Mouse (Mus musculus) ES-E14 (cell line): ENCODE measurements around the gene Kat6b. TPM values are rescaled to one million over a fixed set of nuclear protein-coding genes. Genes with fewer than 3 reads are reported as not detected.

Experiments used
- DNase-seq: peaks from one replicate; pipeline ENCODE4 v3.0.0-alpha.2; 2013; ENCODE audit warnings: low read depth, low spot score
- H3K27ac ChIP-seq: 2 replicates; pipeline ENCODE4 v1.5.1; 2012; ENCODE audit warnings: low read depth, mild to moderate bottlenecking, low read length, moderate library complexity, mixed read lengths; ENCODE audit not compliant: poor library complexity, insufficient read depth, severe bottlenecking
- H3K36me3 ChIP-seq: 2 replicates; pipeline ENCODE4 v1.6.1; 2012; ENCODE audit warnings: mild to moderate bottlenecking, low read length, moderate library complexity, mixed read lengths; ENCODE audit not compliant: control insufficient read depth, poor library complexity, insufficient read depth, severe bottlenecking
- H3K4me1 ChIP-seq, 2 experiments: fragments of 150-350 bp in 1 of 2; sonication (generic) in 1 of 2; 2 replicates each; pipeline ENCODE4 v1.6.1; 2012; ENCODE audit warnings: low read length in 2 of 2, mild to moderate bottlenecking in 1 of 2, mixed read lengths in 1 of 2; ENCODE audit not compliant: control insufficient read depth in 2 of 2, insufficient read depth in 2 of 2, poor library complexity in 1 of 2
- H3K4me3 ChIP-seq, 2 experiments: fragments of 150-350 bp in 1 of 2; sonication (generic) in 1 of 2; 2 replicates each; pipeline ENCODE4 v1.5.1; 2012; ENCODE audit warnings: low read length in 2 of 2, low read depth in 1 of 2, mild to moderate bottlenecking in 1 of 2, mixed read lengths in 1 of 2; ENCODE audit not compliant: insufficient read depth in 1 of 2, poor library complexity in 1 of 2, severe bottlenecking in 1 of 2
- H3K9ac ChIP-seq: 2 replicates; pipeline ENCODE4 v1.6.1; 2012; ENCODE audit warnings: low read depth, mild to moderate bottlenecking, low read length, mixed read lengths; ENCODE audit not compliant: poor library complexity, insufficient read depth, severe bottlenecking
- H3K9me3 ChIP-seq: fragments of 150-350 bp; sonication (generic); 2 replicates; pipeline ENCODE4 v1.6.1; 2012; ENCODE audit warnings: low read depth, mild to moderate bottlenecking, low read length; ENCODE audit not compliant: control insufficient read depth, insufficient read depth
- CHD2 ChIP-seq: IDR thresholded peaks from 2 replicates; pipeline ENCODE4 v1.6.1; 2014; ENCODE audit warnings: mild to moderate bottlenecking, low read depth, low read length, inconsistent platforms
- HCFC1 ChIP-seq: IDR thresholded peaks from 2 replicates; pipeline ENCODE4 v1.6.1; 2012; ENCODE audit warnings: low read length, inconsistent platforms, borderline replicate concordance; ENCODE audit not compliant: insufficient read depth
- MAFK ChIP-seq: IDR thresholded peaks from 2 replicates; pipeline ENCODE4 v1.6.1; 2014; ENCODE audit warnings: mild to moderate bottlenecking, low read depth, low read length, inconsistent platforms; ENCODE audit not compliant: insufficient read depth
- ZC3H11A ChIP-seq: IDR thresholded peaks from 2 replicates; pipeline ENCODE4 v1.6.1; 2012; ENCODE audit warnings: low read depth, mild to moderate bottlenecking, inconsistent platforms, low read length, borderline replicate concordance
- ZNF384 ChIP-seq: IDR thresholded peaks from 2 replicates; pipeline ENCODE4 v1.6.1; 2012; ENCODE audit warnings: low read depth, low read length, inconsistent platforms
- in situ Hi-C, 2 experiments: fragments of 600-800 bp; cut with MboI; formaldehyde crosslinking; loops; one replicate each; pipeline ENCODE4 v1.15.1; 2025; ENCODE audit warnings: low sequenced_read_pairs in 2 of 2, inconsistent platforms in 1 of 2; ENCODE audit not compliant: unreplicated experiment in 2 of 2
- total RNA-seq: library from RNA; depleted of rRNA; stranded (reverse); fragments of 300-350 nt; gene quantifications from 2 replicates; pipeline ENCODE4 v1.2.3, GENCODE M21; 2012

Kat6b gene
- total RNA-seq, 1 experiment: 172 TPM

DNA sequence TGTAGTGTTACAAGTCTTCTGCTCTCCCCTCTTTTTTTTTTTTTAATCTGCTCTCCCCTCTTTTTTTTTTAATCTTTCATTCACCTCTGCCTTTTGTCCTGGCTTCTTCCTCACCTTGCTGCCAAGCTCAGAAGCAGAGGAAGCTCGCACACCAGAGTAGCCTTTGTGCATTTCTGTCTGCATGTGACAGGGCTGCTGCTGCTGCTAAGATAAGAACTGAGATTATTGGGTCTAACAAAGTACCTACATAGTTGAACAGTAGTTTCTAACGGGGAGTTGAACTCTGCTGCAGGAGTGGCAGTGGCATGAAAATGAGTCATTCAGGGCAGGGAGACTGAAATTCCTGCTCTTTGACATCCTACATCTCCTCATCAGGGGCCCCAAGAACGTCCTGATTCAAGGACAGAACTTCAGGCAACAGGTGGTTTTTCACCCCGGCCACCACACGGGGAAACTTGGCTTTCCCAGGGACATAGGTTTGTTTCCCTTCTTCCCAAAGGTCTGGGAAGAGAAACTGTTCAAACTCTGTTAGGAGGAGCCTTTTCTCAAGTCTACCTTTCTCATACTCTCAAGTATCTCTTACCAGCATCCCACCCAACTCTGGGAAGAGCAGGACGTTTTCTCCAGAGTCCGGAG is 17.2 kb downstream of the Kat6b start:
- TF ChIP-seq ZNF384 (peak; percentile 11; the same call in 1 of the 2 replicates), CHD2 (no peak), ZC3H11A (no peak), HCFC1 (no peak), MAFK (no peak)
- Histone ChIP-seq H3K36me3 (peaks cover 12% of the 10 kb centered on the region), H3K9me3 (no peaks in the 10 kb centered on the region), H3K4me1 (peaks cover 10 to 13% of the 10 kb centered on the region in 2 experiments), H3K9ac (peak overlapping the region; percentile 84; the same call in 1 of the 2 replicates), H3K4me3 (peak overlapping the region; percentile 75 to 90), H3K27ac (peak overlapping the region; percentile 94)
- no peak for DNase-seq
- in situ Hi-C loops: no loop called here

DNA sequence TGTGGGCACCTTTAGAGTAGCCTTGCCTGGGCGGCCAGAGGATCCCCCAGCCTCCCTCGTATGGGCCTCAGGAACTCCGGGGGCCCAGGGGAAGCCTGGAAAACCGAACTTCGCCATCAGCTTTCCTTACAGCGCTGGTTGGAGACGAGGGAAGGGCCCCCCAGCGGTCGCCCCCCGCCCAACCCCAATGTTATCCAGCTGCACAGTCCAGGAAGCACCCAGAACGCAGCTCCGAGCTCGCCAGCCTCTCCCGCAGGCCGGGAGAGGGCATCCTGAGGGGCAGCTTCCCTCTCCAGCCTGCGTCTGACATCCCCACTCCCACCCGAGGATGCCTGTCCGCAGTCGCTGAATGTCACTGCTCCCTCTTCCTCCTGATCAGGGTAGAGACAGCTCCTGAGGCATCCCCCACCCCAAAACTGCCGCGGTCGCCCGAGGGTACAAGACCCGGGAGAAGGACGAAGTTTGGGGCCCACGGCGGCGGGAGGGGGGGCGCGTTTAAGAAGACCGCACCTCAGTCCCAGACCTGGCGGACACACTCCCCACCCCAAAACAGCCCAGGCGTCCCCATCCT is 17.9 kb downstream of the Kat6b start:
- DNase-seq: no peak
- peaks cover 12% of the 10 kb centered on the region for H3K36me3 ChIP-seq
- peak overlapping the region; percentile 94 for H3K27ac ChIP-seq
- peaks cover 10 to 13% of the 10 kb centered on the region in 2 experiments for H3K4me1 ChIP-seq
- TF ChIP-seq MAFK (no peak), CHD2 (no peak), ZC3H11A (no peak), ZNF384 (no peak), HCFC1 (no peak)
- H3K9ac ChIP-seq: peak overlapping the region; percentile 84
- H3K9me3 ChIP-seq: no peaks in the 10 kb centered on the region
- peak overlapping the region; percentile 75 to 90 for H3K4me3 ChIP-seq
- in situ Hi-C loops: no loop called here

DNA sequence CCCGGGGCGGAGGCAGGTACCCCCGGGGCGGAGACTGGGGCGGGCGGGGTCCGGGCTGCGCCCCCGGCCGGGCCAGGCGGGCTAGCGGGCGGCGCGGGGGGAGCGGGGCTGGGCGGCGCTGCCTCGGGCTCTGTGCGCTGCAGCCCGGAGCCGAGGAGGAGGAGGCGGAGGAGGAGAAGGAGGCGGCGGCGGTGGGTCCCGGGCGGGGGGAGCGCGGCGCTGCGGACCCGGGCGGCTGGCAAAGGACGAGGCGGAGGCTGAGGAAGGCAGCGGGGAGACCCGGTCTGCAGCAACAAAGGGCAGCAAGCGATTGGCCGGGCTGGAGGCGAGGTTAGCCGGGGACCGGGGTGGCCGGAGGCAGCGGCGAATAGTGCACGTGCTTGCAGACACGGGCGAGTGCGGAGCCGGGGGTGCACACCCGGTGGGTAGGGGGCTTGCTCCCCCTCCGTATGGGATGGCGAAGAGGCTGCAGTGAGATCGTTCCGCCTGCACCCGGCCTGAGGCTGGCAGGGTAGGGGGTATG is 18.5 kb downstream of the Kat6b start:
- peaks cover 14% of the 10 kb centered on the region for H3K36me3 ChIP-seq
- H3K4me3 ChIP-seq: peak overlapping the region; percentile 75 to 90
- H3K9me3 ChIP-seq: no peaks in the 10 kb centered on the region
- peaks cover 10 to 13% of the 10 kb centered on the region in 2 experiments for H3K4me1 ChIP-seq
- H3K9ac ChIP-seq: peak overlapping the region; percentile 84
- H3K27ac ChIP-seq: peak overlapping the region; percentile 94
- no peak for DNase-seq
- no peak for TF ChIP-seq ZC3H11A
- TF ChIP-seq MAFK: no peak
- TF ChIP-seq HCFC1: no peak
- in situ Hi-C loops: no loop called here

- in situ Hi-C loops: no loop called here
- Histone ChIP-seq H3K4me1 (peaks cover 10 to 13% of the 10 kb centered on the region in 2 experiments), H3K27ac (peak overlapping the region; percentile 97), H3K9ac (peak overlapping the region; percentile 88), H3K4me3 (peak overlapping the region; percentile 90 to 93), H3K9me3 (no peaks in the 10 kb centered on the region), H3K36me3 (peaks cover 11% of the 10 kb centered on the region)
- TF ChIP-seq ZC3H11A (no peak), CHD2 (peak; percentile 90), HCFC1 (peak; percentile 55; the same call in 1 of the 2 replicates), MAFK (no peak), ZNF384 (0 out of 2 replicates have a peak, but pooled peaks have one; percentile 3)
- peak; percentile 99 for DNase-seq
Observed at GRCm38 (mm10) chr14:21500154-21501047, 19.2 kb downstream of the Kat6b start.
